Mouse (Mus musculus) cerebellum, postnatal 14 days (tissue): ENCODE measurements around the gene Fam155a.

Experiments
- DNase-seq, 2 experiments: peaks; one replicate each; pipeline ENCODE4 v3.0.0; 2021; ENCODE audit warnings: mixed read lengths in 2 of 2

The Fam155a gene

DNA sequence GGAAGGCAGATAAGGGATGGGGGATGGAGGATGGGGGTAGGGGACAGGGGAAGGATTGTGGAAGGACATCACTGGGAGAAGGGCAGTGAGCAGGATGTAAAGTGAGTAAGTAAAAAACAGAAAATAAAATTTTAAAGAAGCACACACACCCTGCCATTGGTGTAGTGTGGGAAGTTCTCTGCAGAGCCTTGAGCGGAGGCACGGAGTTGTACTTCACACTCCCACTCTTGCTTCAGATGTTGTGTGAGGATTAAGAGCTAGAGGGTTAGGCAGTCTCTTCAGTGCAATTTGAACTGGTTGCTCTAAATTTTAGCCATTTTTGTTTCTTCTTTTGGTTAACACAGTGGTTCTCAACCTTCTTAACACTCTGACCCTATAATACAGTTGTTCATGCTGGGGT lies 114.1 kb downstream of the Fam155a start:
- DNase-seq: no peak

DNA sequence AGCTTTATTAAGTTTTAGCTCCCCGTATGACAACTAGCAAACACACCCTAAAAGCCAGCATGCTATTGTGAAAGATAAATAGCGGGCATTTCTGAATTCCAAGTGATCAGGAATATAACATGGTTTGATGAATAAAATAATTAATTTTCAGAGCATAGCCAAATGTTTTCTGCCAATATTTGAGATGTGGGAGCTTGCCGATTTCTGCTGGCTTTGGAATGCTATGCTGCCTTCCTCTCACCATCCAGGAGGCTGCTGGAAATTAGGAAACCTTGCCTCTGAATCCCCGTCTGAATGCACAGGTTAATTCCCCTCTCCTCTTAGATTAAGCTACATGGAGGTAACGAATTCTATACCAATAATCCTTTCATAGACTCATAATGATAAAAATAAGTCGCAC lies 116.1 kb downstream of the Fam155a start:
- peak; percentile 61 to 62 for DNase-seq

DNA sequence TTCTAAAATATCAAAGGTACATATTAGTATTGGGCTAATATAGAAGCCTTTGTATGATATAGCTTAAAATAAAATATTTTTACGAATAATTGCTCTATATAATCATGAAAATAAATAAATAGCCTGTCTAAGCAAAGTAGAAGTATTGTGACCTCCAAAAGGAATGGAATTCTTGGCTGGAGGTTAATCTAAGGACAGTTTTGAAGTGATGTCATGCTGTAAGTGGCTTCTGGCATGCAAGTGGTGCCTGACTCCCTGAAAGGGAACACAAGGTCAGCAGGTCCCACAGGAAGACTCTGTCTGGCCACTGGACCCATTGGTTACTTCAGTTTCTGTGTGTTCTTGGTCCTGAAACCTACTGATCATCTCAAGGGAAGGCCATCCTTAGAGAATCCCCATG lies 117.3 kb downstream of the Fam155a start:
- no peak for DNase-seq

DNA sequence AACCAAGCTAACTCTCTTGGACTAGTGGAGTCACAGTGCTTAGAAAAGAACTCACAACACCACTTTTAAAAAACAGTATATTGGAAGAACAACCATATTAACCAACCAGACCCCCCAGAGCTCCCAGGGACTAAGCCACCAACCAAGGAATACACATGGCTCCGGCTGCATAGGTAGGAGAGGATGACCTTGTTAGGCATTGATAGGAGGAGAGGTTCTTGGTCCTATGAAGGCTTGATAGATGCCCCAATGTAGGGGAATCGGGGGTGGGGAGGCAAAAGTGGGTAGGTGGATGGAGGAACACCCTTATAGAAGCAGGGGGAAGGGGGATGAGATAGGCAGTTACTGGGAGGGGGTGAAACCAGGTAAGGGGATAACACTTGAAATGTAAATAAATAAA lies 132.8 kb downstream of the Fam155a start:
- DNase-seq: no peak

DNA sequence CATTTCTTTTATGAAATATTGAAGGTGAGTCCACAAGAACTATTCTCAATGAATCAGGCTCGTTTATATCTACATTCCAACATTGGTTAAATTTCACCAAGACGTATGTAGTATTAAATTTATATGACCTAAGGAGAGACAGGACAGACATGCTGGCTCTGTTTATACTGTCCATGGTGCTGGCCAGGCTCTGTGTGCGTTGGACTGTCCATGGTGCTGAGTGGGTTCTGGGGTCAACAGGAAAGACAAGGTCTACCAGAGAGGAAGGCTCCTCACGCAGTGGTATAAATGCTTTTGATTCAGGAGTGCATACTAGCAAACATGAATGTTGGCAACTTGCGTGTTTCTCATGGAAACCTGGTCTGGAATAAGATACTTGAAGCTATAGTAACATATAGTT lies 135.7 kb downstream of the Fam155a start:
- DNase-seq: no peak

DNA sequence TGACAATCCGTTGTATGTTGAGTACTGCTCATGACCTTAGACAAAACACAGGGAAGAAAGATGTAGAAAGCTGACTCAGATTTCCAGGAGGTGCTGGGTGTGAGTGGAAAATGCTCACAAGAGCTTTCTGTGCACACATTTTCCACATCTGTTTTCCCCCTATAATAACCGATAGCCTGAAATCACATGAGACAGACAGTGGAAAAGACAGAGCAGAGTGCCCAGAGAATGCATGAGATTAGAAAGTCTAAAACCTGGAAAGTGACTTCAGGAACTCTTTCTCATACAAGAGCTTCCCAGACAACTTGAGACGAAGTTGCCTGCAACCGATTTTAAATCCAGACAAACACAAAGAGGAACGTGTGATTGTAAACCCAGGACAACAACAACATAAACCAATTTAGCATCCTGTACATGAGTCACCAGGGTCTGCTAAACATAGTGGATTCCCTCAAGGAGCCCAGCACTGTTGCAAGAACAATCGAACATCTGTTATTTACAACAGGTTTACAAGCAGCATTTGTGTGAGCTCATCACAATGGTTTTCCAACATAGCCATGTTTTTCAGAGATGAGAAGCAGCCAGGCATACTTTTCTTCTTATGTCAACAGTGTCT lies 163.8 kb downstream of the Fam155a start:
- DNase-seq: no peak

DNA sequence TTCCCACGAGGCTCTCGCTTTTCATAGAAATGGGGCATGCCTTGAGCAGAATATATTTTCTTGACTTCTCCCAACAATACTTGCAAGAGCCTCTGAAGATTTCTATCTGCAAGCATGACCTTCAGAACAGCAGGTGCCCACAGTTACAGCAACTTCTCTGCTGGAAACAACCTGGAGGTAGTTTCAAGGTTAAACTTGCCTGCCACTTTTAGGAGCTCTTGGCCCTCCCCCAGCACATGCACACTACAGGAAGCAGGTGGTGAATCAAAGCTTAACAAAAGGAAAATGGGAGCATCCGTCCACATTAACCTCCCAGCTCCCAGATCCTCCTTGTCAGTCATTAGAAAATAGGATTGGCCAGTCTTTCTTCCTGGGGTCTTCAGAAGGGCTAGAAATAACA lies 175.0 kb downstream of the Fam155a start:
- DNase-seq: no peak

DNA sequence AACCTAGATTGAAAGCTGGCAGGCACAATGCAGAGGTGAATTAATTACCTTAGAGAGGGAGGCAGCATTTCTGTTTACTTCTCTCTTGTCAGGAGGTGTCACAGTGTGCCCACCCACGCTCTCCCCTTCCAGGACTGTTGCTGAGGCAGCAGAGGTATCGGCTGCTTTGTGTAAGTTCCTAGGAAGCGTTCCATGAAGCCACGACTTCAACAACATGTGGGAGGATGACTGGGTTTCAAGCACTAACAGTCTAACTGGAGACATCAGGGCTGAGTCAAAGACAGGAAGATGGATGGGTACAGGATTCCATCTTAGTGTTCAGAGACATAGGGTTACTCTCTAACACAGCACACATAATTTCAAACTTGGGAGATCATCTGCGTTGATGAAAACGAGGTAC lies 189.1 kb downstream of the Fam155a start:
- no peak for DNase-seq

DNA sequence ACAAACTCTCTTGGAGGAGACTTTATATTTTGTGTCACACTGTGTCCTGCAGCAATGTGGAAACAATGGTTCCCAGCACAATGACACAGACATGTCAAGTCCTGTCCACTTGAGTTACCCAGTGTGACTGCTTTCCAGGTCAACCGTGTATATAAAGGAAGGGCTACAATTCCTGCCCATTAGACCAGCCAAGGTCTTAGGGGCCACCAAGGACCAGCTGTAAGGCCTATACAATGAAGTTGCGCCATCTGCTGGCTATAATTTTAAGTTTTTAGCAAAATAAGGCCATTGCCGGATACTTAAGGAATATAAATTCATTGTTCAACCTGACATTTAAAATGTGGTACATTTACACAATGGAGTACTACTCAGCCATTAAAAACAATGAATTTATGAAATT lies 190.8 kb downstream of the Fam155a start:
- peak; percentile 38 to 53 for DNase-seq

DNA sequence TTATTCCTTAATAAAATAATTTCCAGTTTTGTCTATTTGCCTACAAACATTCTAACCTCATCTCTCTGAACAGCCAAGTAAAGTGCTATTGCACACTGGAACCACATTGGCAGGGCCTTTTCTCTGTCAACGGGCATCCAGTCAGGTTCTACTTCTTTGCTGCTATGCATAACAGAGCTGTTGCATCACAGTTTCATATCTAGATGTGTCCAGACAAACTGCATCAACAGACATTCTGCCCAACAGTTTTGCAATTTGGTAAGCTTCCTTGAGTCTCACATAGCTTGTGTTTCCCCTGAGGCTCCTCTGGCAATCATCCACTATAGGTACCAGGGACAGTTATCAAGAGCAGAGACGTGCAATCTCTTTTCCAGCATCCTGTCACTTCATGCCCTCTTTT lies 199.0 kb downstream of the Fam155a start:
- DNase-seq: no peak

DNA sequence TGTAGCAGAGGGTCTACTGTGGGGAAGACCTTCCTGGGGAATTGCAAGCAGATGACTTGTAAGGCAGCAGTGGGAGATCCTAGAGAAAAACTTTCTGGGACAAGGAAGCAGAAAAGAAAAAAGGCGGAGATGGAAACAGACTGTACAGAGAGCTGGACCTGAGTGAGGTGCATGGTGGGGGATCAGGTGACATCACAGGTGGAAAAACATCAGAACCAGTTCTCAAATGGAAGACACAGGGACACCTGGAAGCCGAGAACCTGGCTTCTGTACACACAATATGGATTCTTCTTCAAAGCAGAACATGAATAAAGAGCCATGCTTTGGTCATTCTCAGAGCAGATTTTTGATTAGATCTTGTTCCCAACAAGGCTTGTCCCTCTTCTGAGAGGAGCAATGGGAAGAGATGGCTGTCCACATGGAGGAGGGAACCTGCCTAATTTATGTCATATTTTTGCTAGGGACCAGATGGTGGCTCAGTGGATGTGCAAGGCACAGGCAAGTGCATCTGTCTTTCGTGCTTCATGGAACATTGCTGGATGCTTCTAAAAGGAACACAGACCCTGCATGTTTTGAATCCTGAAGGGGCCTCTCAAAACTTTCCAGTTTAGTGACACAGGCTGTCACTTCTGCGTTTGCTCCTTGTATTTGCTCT lies 201.3 kb downstream of the Fam155a start:
- peak; percentile 52 to 66 for DNase-seq

DNA sequence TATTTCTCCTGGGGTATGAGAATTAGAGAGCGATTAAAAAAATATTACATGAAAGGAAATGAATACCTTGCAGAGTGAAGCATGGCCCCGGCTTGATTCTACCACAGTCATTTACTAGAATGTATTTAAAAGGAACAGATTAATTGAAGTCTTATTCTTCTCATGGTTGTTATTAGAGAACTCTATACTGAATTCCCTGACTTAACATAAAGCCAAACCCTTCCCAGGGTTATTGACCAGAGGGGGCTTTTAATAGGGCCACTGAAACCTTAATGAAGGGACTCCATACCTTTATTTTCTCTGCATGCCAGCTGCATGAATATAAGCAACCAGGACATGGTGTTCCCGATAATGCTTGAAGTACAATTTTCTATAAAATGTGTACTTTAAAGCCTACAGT lies 221.8 kb downstream of the Fam155a start:
- DNase-seq: no peak

DNA sequence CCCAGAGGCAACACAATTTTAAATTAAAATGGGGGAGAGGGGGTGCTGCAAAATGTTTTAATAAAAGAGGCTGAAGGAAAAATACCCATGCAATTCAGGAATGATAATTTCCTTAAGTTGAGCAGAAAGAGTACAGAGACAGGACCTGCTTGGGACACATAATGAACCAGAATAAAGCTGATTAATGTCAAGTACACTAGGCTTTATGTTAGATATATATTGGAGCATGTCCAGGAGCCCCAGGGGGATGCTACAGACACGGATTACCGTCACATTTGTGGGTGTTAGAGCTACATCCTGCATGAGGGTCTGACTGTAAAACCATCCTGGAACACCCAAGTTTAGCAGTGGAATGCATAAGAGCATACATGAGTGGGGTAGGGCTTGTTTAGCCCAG lies 223.4 kb downstream of the Fam155a start:
- no peak for DNase-seq

DNA sequence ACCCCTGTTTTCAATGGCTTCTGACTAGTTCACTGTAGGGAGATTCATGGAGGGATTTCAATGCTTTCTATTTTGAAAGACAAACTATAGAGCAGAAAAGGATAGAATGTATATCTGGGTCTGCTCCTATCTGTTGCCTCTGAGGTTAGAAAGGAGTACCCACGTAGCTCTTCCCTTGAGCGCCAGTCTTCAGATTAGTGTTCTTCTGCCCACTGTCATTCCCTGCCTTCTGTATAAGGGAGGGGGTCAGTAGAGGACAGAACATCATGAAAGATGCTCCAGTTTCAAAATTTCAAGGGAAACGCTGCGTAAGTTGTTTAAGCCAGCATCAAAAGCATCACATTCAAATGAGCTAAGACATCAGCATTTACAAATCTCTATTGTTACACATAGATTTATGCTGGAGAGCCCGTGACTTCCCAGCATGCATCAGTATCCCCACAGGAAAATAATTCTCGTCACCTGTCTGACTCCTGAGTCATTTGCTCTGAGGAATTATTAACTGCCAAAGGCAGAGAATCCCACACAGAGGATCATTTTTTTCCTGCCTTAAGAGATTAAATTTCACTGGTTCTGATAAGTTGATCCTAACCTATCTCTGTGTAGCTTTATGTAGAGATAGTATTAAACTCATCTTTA lies 223.9 kb downstream of the Fam155a start:
- peak in 1 of 2 experiments; percentile 13 for DNase-seq

DNA sequence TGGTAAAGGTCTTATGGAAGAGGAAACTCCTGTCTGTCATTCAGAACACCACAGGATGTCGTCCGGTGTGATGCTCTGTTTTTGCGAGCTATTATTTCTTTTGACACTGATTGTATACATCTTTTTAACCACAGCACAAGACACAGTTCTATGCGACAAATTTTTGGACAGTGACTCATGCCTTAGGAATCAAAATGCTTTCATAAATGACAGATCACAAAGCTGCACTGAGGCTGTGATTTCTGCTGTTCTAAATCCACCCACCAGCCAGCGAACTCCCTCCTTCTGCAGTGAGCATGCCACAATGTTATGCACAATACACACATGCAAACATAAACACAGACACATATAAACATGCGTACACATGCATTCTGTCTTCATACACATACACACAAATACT lies 224.5 kb downstream of the Fam155a start:
- no peak for DNase-seq

DNA sequence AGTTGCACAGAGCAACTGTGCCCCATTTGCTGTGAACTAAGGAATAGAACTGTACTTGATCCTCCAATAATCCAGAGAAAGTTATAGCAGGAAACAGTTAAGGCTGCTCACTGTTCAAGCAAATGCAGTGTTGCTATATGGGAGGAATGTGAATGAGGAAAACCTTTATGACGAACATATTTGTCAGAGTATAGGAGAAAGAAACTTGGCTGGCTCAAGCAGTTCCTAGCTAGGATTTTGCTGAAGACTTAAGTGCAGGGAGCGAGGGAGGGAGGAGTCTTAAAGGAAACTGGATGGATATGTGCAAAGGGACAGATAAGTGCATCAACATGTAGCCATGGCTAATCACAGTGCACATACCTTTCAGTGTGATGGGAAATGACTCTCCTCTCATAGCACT lies 225.3 kb downstream of the Fam155a start:
- DNase-seq: no peak

DNA sequence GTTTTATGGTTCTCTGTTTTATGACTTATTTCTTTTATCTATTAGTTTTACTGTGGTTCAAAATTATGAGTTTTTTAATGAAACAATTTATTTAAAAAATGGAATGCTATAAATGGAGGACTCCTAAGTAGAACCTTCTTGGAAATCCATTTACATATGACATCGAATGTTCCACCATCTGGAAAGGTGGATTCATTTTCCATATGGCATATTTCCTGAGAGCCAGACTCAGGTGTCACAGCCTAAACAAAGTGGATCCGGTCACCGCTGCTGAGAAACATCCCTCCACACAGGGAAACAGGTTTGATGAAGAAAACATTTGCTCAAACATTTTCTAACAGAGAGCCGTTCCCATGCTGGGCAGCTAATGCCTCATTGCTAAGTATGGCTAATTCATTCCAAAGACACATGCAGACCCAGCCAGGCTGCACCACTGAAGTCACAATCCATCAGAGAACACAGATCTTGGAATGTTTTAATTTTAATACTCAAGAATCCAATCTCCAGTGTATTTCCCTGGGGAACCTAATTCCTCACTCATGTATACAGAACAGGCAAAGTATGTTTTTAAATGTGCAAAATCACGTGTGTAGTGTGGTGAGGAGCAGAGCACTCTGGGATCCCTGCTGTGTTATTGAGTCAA lies 235.1 kb downstream of the Fam155a start:
- DNase-seq: peak in 1 of 2 experiments; percentile 10

DNA sequence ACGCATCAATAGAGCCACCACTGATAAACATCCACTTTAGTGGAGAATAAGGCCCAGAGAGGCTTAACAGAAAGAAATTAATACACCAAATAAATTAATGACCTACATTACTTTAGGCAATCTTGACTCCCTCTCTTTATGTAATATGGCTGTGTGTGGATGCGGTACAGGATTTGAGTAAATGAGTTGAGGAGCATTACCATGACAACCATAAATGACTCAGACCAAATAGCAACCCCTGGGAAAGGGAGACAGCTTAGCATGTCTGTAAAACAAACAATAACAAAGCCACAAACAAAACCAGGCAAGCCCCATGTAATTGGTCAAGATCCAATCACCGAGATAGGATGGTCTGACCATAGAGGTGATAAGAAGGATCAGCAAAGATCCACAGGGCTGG lies 244.4 kb downstream of the Fam155a start:
- DNase-seq: no peak

DNA sequence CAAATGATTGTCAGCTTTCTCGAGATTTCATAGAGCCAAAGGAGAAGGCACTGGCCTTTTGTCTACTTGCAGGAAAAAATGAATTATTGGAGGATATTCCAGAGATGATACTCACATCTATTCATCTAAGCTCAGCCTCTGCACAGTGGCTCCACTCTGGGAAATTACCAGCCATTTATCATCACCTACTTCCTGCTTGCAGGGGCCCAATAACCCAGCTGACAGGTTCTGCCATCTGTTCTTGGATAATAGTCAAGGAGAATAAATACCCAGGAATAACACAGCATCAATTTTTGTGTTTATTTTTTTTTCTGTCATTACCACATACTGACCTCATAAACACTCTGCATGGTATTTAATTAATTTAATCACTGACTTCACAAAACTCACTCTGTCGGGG lies 249.4 kb downstream of the Fam155a start:
- DNase-seq: peak in 1 of 2 experiments; percentile 19

DNA sequence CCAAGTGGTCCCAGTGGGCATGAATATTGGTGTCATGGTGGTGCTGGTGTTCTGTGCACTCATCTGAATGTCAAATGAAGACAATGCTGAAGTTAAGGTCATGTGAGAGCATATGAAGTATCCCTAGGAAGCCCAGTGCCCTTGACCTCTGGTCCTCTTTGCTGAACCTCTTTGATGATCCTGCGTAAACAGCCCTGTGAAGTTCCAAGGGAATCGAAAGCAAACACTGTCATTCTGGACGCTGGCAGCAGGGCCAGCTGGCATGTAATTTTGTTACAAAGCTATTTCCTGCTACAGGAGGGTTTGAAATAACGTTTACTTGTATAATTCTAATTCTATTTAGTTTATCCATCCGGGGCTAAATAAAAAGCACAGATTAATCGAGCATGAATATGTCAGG lies 270.2 kb downstream of the Fam155a start:
- peak in 1 of 2 experiments; percentile 27 for DNase-seq

DNA sequence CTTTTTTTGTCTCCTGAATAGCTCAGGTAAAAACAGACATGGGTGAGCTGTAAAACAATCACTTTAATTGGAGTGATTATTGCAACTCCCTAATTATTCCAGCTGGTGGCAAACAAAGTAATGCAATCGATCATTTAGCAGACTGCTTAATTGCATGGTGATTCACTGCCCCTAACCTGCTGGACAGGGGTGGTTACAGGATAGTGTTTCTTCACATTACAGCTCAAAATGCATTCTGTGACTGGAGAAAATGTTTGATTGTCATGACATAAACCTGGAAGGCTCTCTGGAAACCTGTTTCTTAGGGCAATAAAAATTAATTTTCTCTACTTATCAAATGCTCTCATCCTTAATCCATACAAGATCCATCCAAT lies 276.7 kb downstream of the Fam155a start:
- DNase-seq: no peak

DNA sequence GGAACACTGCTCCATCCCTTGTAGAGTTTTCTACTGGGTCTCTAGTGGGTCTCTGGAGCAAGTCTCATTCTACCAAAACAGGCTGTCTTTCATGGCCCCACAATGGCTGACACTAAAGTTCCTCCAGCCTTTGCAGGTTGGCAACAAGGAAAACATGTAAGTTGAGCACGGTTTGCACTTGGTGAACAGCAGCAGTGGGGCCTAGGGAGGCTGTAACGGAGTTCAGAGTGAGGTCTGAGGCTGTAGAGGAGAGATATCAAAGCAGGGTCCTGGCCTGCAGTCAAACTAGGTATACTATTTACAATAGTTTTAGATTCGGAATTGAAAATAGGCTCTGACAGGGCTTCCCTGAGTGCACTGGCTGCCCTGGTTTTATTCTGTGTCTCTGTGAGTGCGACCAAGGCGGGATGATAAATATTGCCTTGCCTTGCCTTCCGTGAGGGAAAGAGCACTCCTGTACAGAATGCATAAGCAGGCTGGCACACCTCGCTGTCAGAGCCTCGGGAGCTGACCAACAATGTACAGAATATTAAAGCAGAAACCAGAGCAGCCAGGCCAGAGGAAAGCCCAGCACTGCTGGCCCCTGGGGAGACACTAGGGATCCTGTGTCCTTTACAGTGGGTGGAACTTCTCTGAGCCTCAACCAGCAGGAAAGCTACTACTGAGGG lies 277.3 kb downstream of the Fam155a start:
- no peak for DNase-seq

DNA sequence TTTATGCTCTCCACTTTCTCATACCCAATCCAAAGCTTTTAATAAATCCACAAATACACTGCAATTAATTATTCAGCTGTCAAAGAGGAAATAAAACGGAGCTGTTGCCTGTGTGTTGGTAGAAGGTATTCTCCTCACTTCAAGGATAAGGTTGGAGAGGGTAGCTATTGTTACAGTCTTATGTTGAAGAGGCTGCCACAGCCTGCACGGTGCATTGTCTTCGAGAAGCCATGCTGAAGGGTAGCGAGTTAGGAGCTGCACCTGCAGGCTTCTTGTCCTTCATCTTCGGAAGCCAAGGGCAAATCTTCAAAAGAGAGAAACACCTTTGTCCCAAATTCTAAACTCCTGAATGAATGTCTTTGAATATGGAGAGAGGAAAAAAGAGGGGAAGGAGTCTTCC lies 288.4 kb downstream of the Fam155a start:
- DNase-seq: no peak

DNA sequence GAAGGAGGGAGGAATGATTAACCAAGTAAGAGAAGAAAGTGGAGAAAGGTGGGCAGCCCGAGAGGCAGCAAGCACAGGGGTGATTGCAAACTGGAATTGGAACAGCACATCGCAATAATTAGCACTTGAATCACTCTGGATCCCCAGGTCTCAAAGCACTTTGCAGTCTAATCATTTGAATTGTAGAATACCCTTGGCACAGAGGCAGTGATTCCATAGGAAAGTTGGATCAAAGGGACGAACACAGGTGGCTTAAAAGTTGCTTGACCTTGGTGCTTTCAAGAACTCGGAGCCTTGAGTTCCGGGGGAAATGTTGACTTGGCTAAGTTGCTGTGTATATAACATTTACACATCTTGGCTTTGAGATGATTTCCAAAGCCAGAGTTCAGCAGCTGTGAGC lies 299.7 kb downstream of the Fam155a start:
- no peak for DNase-seq
